Mouse (Mus musculus): ENCODE data around the gene Cep85l.
A peak's percentile ranks its signal among the peaks of the same experiment; 100 is the strongest.

Cep85l gene

DNA sequence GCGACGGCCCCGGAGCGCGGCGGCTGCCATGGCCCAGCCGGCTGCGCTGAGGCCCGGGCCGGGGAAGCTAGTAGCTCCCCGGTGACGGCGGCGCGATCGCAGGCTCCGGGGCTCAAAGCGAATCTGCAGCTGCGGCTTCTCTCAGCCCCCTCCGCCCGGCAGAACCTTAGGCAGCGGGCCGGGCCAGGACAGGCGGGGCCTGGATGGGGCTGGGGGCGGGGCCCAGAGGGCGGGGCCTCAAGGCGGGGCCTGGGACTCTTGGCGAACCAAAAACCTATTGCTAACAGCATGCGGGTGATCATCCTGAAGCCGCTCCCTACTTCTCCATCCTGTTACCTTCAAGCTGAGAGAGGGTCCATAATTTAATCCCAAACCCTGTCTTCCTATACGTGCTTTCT lies at the start of gene Cep85l:
TSS of gene Cep85l (minus strand) at position 239 of the 398 bp plus-strand sequence.
- peak; percentile 53 for DNase-seq (ENCODE audit: low read depth)

DNA sequence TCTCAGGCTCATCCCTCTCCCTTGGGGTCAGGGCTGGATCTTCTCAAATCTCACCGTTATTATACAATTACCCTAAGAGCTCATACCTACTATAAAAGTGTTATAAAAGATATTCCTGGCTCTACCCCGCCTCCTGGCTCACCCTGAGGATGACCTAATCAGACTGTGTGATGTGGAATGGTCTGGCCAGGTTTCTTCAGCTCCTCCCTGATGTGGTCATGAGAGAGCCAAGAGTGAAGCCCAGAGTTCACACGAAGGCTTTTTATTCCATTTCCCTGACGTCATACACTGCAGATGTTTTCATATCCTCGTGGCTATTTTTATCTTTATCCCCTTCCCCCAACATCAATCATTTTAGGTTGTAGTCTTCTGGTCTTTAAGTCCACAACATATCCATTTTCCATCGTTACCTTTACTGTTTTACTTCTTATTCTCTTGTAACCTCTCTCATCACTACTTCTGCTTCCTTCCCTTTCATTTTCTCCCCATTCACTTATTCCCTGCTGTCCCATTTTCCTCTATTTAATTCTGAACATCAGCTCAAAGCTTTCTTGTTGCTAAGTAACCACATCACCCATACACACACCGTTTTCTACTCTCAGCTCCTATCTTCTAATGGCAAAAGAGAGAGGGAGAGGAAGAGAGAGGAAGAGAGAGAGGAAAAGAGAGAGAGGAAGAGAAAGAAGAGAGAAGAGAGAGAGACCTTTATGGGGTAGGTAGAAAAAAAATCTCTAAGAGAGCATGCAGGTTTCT lies 49.1 kb upstream of the Cep85l start:
- DNase-seq (ENCODE audit: low read depth) = no peak

DNA sequence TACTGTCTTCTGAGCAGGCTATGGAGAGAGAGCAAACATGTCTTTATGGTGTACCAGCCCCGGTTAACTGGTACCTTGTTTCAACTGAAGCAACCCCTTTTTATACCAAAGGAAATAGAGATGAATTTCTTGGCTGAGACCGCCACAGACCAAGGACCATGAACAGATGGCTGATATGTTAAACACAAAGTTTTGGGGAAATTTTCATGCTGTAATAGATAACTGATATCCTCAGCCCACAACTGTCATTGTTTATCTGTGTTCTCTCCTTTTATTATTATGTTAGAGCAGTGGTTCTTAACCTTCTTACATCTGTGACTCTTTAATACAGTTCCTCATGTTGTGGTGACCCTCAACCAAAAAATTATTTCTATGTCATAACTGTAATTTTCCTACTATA lies 46.8 kb upstream of the Cep85l start:
- DNase-seq (ENCODE audit: low read depth) = no peak

DNA sequence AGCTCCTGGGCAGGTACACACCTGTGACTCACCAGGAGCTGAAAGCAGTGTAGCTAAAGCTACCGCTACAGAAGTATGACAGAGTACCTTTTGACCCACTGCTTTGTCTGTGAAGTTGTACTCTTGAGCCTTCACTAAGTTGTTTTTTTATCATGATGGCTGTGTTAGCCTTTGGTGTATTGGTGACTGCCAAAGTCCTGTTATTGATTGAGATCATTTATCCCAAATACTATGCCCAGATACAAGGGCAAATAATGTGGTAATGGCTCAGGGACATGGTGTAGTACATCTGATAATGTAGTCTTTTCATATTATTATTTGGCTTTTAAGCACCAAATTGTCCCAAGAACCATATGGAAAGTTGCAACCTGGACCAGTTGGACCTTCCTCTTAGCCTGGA lies 43.3 kb upstream of the Cep85l start:
- no peak for DNase-seq (ENCODE audit: low read depth)

DNA sequence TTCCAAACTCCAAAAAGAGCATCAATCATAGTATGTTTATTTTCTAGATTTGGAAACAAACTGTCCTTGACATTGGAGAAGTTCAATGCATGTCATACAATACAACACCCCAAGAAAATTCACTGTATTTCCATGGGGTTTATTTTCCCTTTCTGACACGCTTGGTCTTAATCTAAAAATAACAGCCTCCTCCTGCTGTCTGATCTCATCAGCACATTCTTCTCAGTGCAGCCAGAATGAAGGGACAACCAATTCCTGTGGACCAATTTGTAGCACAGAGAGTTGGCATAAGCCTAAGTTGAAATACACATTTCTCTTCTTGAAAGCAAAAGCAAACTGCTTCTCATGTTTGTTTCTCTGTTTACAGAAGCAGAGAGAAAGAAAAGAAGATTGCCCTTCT lies 42.5 kb upstream of the Cep85l start:
- no peak for DNase-seq (ENCODE audit: low read depth)

DNA sequence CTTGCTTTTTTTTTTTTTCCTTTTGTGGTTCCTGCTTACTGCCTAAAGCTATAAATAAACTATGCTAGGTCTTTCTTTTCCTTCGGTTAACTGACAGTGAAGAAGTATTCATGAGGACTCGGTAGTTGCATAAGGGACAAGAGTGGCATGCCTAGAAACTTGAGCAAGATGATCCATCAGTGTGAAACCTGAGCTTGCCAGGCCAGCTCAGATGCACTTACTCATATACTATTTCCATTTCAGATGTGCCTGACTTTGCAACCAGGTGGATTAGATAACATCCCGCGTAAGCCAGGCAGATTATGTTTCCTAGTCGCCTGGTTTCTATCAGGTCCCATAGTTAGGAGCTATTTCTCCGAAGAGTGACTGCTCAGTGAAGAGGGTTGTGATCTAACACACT lies 41.9 kb upstream of the Cep85l start:
- no peak for DNase-seq (ENCODE audit: low read depth)

DNA sequence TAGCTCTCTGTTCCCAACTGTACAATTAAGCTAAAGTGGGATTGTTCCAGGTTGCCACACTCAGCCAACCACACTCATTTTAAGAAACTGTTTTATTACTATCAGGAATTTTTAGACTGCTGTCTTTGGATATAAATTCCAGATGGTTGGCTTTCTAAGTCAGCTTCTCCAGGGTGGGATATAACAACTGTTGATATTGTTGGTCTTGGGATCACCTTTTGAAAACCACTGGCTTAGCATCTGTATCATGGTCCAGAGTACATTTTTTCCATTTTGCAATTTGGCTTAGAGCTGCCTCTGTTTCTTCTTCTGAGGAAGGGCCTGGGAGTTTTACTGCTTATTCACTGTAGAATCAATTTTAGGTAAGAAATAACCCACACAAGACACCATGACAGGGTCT lies 40.3 kb upstream of the Cep85l start:
- no peak for DNase-seq (ENCODE audit: low read depth)

DNA sequence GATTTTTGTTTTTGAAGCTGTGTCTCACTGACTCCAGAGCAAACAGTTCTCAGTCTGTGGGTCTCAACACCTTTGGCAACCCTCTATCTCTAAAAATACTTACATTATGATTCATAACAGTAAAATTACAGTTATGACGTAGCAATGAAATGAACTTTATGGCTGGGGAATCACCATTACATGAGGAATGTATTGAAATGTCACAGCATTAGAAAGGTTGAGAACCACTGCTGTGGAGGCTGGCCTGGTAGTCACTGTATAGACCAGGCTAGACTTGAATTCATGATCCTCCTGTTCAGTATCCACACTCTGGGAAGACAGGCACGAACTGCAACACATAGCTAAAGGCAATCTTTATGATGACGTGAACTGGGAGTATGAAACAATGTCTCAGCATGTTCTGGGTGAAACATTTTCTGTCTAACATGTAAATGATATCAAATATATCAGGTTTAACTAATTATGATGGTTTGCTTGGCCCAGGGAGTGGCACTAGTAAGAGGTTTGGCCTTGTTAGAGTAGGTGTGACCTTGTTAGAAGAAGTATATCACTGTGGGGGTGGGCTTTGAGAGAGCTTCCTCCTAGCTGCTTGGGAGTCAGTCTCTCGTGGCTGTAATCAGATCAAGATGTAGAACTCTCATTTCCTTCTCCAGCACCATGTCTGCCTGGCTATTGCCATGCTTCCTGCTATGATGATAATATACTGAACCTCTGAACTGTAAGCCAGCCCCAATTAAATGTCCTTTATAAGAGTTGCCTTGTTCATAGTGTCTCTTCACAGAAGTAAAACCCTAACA lies 39.6 kb upstream of the Cep85l start:
- DNase-seq (ENCODE audit: low read depth) = no peak

DNA sequence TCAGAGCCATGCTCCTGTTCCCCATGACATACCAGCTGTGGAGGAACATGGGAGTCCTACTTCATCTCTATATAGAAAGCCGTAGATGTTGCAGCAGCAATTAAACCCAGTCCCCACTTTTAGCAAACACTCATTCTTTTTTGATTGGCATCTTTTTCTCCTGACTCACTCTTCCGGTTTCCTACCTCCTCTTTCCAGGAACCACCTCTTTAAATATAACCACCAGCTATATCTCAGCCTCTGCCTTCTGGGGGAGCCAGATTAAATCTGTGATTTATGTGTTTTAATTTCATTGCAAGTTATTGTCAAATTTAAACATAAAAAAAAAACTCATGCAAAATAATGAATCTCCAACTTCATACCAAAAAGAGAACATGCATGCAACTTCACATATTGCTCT lies 37.3 kb upstream of the Cep85l start:
- DNase-seq (ENCODE audit: low read depth) = no peak

DNA sequence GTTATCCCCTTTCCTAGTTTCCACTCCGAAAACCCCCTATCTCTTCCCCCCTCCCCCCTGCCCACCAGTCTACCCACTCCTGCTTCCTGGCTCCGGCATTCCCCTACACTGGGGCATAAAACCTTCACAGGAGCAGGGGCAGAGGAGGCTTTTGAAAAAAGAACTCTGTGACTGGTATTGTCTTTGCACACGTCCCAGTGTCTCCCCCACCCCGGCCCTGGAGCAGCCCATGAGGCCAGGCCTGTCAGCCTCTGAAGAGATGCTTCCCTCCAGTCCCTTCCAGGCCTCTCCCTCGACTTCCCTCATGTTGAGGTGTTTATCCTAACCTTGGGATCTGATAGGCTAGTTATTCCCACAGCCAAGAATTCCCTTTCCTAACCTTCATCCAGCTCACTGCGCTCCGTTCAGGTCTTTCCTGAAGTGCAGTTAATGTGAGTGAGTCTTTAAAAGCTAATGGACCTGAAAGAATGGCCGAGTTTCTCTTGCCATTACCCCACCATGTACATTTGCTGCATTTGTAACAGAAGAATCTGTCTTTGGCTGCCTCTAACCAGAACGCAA lies 36.5 kb upstream of the Cep85l start:
- DNase-seq (ENCODE audit: low read depth) = no peak

DNA sequence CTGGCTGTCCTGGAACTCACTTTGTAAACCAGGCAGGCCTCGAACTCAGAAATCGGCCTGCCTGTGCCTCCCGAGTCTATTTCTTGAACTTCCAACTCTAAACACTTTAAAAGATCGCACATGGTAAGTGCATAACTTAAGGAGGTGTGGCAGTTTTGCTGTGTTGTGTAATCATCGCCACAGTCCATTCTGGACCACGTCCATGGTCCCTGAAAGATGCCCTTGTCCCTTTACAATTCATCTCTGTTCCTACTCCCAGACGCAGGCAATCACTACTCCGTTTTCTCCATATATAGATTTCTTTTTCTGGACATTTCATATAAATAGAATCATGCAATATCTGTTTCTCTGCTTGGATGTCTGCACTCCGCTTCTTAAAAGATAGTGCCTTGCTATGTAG lies 35.5 kb upstream of the Cep85l start:
- no peak for DNase-seq (ENCODE audit: low read depth)

DNA sequence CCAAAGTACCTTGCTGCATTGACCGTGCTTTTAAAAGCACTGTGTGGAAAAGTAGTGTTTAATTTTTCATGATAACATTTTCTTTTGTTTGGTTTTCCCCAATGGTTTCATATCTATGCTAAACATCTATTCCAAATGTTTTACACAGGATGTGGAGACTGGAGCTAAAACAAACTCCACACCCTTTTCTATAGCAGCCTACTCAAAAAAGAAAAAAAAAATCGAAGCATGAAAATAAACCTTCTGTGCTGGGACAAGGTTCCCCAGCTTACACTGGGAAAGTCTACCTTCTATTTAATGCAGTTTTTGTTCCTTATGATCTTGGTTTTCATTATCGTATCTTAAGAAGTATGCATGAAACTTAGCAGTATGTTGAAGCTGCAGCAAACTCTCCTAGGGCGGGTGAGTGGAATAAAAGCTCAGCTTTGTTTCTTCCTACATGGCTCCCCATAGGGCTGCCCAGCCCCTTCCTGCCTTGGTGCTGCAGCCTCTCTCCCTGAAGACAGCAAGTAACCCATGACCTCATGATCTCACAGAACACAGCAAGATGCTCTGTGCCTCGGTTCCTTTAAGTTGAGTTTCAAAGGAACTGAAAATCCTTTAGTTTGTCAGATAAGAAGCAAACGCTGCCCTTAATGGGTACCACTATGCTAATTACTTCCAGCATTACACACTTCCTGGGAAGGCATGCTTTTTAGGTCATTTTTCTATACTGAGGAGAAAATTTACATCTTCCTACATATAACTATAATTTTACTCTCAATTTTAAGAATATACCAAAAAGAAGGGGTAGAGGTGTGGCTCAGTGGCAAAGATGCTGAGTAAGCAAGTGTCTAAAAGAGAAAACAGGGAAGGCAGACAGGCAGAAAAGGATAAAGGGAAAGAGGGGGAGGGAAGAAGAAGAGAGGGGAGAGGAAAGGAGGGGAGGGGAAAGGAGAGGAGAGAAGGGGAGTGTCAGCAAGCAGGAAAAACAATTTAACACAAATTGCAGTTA lies 34.6 kb upstream of the Cep85l start:
- DNase-seq (ENCODE audit: low read depth) = no peak

DNA sequence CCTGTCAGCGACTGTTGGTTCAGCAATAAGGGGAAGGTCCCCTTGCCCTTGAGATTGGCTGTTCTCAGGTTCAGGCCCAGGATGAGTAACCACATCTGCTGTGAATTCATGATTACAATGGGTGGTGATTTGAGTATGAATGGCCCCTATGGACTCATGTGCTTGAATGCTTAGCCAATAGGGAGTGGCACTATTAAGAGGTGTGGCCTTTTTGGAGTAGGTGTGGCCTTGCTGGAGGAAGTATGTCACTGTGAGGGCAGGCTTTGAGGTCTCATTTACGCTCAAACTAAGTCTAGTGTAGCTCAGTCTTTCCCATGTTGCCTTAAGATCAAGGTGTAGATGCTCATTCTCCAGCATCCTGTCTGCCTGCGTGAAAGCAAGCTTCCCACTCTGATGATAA lies 33.2 kb upstream of the Cep85l start:
- no peak for DNase-seq (ENCODE audit: low read depth)

DNA sequence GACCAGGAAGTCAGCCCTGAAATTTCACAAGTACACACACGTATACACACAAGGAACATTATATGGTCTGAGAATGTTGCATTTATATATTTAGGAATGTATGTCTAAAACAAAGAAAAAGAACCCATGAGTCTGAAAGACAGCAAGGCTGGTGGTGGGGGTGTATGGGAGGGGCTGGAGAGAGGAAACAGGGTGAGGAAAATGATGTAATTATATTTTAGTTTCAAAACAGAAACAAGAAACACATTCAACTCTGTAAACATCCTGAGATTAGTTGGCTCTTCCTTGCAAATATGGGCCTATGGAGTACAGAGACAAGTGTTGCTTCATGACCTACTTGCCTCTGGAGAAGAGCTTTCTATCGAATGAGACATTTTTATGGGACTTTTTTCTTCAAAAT lies 32.4 kb upstream of the Cep85l start:
- no peak for DNase-seq (ENCODE audit: low read depth)

DNA sequence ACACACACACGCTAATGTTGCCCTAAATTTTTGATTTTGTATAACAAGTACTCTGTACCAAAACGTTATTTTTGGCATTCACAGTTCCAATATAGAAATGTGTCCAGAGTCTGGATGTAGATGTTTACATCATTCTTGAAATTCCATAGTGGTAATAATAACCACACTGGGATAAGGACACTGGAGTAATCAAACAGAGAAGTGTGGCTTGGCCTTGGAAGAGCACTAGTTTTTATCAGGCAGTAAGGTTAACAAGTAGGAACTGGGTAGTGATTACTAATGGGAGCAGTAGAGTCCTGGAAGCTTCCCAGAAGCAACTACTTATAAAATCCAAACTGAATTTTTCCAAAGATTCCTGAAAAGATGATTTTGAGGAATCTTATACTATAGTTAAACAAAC lies 31.1 kb upstream of the Cep85l start:
- DNase-seq (ENCODE audit: low read depth) = no peak

DNA sequence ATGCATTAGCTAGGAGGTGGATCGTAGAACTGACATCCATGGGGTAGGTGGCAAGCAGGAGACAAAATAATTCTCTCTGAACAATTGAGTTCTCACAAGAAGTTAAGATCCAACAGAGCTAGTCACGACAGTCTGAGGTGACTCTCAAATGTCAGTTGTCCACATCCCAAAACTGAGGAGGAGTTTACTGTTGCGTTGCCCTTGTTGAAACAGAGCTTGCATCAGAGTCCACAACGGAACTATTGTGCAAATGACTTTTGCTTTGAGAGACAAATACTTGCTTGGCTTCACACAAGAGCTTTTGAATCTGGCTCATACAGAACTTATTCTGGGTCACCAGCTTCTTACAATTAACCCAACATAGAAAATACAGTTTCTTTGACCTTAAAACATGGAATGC lies 27.7 kb upstream of the Cep85l start:
- DNase-seq (ENCODE audit: low read depth) = no peak

DNA sequence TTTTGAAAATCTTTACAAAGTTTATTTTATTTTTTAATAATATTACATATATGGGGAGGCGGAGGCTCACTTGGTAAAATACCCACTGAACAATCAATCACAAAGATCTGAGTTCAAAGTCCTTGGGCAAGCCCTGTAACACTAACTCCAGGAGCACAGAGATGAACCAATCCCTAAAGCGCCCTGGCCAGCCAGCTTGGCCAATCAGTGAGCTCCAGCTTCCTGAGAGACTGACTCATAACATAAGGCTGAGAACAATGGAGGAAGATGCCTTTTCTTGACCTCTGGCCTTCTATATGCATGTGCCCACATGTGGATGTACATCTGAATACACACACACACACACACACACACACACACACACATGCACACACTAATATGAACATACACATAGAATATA lies 27.1 kb upstream of the Cep85l start:
- DNase-seq (ENCODE audit: low read depth) = no peak

DNA sequence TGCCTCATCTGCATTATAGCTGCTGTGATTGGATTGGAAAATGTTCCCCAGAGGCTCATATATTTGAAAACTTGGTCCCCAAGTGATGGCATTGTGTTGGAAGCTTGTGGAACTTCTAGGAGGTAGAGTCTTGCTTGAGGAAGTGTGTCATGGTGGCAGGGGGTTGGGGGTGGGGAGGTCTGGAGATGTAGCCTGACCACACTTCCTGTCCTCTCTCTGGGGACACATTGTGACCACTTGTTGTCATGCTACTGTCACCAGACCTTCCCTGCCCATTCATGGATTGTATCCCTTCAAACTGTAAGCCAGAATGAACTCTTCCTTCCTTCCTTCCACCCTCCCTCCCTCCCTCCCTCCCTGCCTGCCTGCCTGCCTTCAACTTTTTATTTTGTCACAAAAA lies 22.5 kb upstream of the Cep85l start:
- DNase-seq (ENCODE audit: low read depth) = no peak

DNA sequence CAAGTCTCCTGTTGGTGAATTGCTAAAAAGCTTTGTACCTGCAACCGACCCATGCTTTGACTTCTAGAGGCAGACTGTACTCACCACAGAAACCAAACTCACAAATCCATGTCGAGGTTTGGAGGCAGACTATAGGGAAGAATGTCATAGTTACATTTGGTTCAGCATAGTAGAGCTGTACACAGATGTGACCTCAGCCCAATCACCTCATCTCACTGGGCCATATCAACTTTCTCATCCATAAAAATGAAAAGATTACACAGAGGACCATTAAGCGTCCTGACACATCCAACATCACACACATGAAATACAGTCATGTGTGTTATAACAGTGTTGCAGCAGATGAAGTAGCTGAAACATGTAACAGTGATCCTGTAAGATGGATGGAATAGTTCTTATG lies 19.3 kb upstream of the Cep85l start:
- no peak for DNase-seq (ENCODE audit: low read depth)

DNA sequence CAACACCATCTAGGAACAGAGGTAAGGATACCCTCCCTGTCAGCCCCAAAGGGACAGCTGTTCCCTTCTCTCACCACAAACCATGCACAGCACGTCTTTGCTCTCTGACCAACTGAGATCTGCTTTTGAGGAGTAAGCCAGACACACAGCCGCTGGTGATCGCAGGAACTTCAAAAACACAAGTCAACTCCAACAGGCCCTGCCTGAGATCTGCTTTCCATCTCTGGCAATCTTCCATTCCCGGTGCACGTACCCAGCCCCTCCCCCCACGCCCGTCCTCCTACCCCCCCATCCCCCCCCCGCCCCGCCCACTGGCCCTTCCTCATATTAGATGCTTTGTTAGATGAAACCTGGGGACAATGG lies 18.8 kb upstream of the Cep85l start:
- DNase-seq (ENCODE audit: low read depth) = no peak

DNA sequence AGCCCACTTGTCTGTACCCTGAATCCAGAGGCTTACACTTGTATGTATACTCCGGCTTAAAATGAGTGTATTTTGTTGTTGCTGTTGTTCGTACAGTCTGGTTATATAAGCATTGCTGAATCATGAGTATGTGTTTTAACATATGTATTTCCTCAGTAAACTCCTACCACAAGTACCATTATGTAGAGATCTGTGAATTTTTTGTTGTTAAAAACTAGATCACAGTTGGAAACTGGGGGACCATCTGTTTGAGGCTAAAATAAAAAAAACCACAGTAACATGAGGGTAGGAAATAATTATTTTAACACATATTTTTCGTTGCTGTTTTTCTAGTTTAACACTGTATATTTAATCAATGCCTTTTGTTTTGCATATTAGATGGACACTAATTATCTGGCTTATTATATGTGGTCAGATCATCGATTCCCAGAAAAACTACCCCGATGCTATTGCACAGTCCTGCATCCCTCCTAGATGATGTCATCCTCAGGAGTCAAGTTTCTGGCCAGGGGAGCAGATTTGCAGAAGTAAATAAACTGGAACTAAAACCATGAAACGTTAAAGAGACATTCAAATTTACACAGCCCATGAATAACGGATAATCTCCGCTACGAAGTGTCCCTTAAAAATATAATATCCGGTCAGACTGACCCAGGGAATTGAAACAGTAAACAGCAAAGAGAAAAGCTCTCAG lies 18.2 kb upstream of the Cep85l start:
- DNase-seq (ENCODE audit: low read depth) = no peak
